Mouse (Mus musculus) adrenal gland, adult 2 months (tissue): Measurements from ENCODE around the gene Rsad2. TPM values are rescaled to one million over a fixed set of nuclear protein-coding genes. Genes with fewer than 3 reads are reported as not detected.
"Not testable (repeated sequence)": the region's sequence is repeated elsewhere in the genome, so short reads cannot be mapped to it uniquely, and the experiment has no call there.

ENCODE experiments used
- DNase-seq: peaks from one replicate; pipeline ENCODE4 v3.0.0; 2021
- polyA plus RNA-seq: library from polyadenylated mRNA; depleted of rRNA; stranded (reverse); fragments of >200 nt; gene quantifications from 2 replicates; pipeline ENCODE4 v1.2.3, GENCODE M21; 2012
- total RNA-seq, 2 experiments: library from RNA; stranded (reverse); gene quantifications; 2 replicates each; pipeline ENCODE4 v1.2.3; 2021

The Rsad2 gene
- total and polyA plus RNA-seq, 3 experiments: 5.1 to 23.4 (median 7.6) TPM

DNA sequence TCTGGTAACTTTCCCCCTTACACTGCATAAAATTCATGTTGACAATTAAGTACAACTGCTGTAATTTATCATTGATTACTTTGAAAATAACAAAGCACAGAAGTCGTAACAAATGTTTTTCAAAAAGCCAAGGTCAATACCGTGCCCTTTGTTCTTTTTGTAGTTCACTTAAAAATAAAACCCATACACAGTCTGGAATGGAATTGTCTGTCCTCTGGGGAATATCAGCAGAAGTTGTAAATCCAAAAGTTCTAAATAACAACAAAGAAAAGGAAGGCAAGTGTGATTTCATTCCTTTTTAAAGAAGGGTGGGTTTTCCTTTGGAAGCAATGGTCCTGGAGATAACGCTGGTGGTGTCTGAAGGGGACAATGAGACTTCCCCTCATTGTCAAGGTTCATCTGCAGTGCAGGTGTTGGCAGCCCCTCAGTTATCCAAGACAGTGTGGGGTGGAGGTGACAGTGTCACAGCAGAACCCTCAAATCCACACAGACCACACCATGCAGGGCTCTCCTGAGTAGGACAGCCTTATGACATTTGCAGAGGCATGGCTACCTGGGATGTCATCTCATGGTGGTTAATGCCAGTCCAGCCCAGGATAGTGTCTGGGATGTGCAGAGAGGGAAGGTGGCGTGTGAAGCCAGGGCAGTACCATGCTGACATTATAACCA is 9.7 kb downstream of the Rsad2 start:
- DNase-seq: no peak

- no peak for DNase-seq
Measured at GRCm38 (mm10) chr12:26444511-26444910, 11.7 kb downstream of the Rsad2 start.

- peak; percentile 83 for DNase-seq
Measured at GRCm38 (mm10) chr12:26444054-26444453, 12.2 kb downstream of the Rsad2 start.

DNA sequence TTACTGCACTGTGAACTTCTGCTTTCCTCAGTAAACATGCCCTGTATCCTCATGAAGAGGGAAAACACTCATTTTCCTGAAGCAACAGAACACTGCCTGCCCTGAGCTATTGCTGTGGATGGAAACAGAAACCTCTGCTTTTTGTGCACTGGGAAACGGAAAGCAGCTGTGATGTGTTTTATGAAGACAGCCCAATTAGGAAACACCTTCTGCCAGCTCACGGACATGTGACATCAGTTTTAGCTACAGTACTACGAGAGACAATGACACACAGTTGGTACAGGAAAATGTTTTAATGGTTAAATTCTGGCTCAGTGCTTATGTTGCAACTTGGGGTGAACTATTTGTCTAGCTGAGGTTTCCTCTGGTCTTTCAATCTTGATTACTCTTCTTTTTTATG is 16.9 kb downstream of the Rsad2 start:
- no peak for DNase-seq

GRCm38 (mm10) chr12:26437950-26438349 is 18.3 kb downstream of the Rsad2 start:
- DNase-seq: no peak

DNA sequence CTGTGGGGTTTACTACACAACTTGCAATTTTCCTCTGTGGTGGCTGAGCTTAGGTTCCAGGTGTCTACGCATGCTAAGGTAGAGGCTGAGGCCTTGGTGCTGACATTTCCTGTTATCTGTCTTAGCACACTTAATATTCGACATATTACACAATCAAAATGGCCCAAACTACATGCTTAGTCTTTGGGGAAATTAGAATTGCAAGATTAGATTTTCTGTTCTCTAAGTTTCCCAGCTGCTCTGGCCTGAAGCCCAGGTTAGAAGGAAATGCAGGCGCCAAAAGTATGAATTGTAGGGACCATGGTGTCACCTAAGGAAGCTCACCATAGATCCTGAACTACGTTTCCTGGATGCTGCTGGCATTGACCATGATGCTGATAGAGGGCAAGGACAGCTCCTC is 19.9 kb downstream of the Rsad2 start:
- DNase-seq: no peak

DNA sequence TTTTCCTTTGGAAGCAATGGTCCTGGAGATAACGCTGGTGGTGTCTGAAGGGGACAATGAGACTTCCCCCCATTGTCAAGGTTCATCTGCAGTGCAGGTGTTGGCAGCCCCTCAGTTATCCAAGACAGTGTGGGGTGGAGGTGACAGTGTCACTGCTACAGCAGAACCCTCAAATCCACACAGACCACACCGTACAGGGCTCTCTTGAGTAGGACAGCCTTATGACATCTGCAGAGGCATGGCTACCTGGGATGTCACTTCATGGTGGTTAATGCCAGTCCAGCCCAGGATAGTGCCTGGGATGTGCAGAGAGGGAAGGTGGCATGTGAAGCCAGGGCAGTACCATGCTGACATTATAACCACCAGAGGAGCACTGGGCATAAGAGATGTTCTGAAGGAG is 27.5 kb downstream of the Rsad2 start:
- not testable (repeated sequence) for DNase-seq

GRCm38 (mm10) chr12:26424841-26425240 is 31.4 kb downstream of the Rsad2 start:
- no peak for DNase-seq

DNA sequence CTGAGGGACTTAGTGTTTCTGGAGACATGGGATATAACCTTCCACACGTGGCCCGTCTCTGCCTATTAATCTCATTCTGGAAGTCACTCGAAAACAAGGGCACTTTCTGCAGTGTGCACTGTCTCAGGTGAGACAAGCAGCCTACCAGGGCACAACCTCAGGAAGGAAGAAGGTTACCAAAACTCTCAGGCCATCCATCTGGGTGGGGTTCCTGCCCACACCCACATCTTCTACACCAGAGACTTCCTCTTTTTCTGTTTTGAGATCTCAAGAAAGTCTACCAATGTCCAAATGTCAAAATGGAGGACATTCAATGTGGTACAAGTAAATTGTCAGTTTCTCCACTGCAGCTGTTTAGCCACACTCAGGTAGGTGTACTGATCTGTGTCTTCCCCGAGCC is 37.9 kb downstream of the Rsad2 start:
- DNase-seq: no peak

DNA sequence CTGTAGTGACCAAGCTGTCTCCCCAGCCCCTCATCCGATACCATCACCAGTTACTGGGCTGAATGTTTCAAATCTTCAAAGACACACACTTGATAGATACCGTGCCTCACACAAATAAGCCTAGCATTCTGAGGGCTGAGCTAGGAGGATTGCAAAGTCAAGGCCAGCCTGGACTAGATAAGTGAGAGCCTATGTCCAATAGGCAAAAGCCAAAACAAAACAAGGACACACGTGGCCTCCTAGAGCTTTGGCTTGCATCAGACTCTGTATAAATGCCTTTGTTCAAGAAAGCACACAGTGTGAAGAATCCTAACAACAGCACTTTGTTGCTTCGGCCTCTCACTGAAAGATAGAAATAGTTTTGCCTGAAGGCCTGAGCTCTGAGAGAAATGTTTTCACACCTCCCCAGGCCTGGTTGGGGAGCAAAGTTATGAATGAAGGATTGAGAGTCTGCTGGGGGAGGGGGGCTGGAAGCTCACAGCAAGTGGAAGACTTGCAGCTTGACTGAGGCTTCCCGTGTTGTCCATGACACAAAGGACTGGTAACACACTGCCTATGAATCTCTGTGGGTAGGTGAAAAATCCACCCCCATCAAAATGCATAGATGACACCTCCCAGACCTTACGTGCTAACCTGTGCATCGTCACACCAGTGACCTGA is 39.5 kb downstream of the Rsad2 start:
- peak; percentile 72 for DNase-seq

GRCm38 (mm10) chr12:26415104-26415771 is 41.0 kb downstream of the Rsad2 start, which contains the start of gene Rnf144a:
Gene Rnf144a (minus strand): TSS chr12:26415254.
- peak; percentile 93 for DNase-seq

DNA sequence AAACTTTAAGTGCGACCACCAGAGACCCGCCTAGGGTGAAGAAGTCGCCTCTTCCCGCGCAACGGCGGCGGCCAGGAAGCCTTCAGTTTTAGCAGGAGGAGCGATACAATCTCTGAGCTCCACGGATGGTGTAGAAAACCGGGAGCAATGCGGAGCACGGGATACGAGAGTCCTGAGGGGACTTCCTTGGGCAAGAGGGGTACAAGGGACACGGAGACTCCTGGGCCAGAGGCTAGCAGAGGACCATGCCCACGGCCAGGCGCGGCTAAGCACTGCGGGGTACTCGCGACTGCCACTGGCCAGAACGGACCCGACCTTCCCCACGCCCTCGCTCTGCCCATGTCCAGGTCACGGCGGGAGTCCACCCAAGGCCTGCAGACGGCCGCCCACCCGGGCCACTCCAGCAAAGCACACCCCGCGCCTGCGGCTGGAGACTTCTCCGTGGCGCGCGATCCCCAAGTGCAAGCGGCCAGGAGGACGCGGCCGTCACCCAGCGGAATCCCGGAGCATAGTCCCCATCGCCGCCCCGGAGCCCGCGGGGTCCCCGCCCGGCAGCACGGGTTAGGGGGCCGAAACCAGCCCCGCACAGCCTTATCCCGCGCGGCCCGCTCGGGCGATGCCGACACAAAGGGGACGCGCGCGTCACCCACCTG is 41.7 kb downstream of the Rsad2 start:
- DNase-seq: no peak

- peak; percentile 50 for DNase-seq
Measured at GRCm38 (mm10) chr12:26413961-26414411, 42.3 kb downstream of the Rsad2 start.

- no peak for DNase-seq
Measured at GRCm38 (mm10) chr12:26412802-26413201, 43.5 kb downstream of the Rsad2 start.

- DNase-seq: no peak
Measured at GRCm38 (mm10) chr12:26411841-26412450, 44.3 kb downstream of the Rsad2 start.

GRCm38 (mm10) chr12:26410443-26410842 is 45.8 kb downstream of the Rsad2 start:
- no peak for DNase-seq

- no peak for DNase-seq
Measured at GRCm38 (mm10) chr12:26408707-26409106, 47.5 kb downstream of the Rsad2 start.

GRCm38 (mm10) chr12:26404781-26405702 is 51.2 kb downstream of the Rsad2 start:
- peak; percentile 84 for DNase-seq

GRCm38 (mm10) chr12:26403372-26404125 is 52.7 kb downstream of the Rsad2 start:
- peak; percentile 74 for DNase-seq
